Mouse (Mus musculus) G1E (cell line): Measurements from ENCODE around the gene Ebf1.

Source experiments
- CTCF ChIP-seq: IDR thresholded peaks from 2 replicates; pipeline ENCODE4 v1.5.1; 2012; ENCODE audit warnings: low read depth, low read length, inconsistent platforms, mixed read lengths
- GATA1 ChIP-seq: IDR thresholded peaks from 2 replicates; pipeline ENCODE4 v1.6.1; 2012; ENCODE audit warnings: borderline replicate concordance, low read length, inconsistent platforms, mixed read lengths
- TAL1 ChIP-seq: conservative IDR thresholded peaks from 2 replicates; pipeline ENCODE4 v1.6.1; 2012; ENCODE audit warnings: low read depth, low read length, inconsistent platforms, mixed read lengths

- TF ChIP-seq CTCF (no peak), TAL1 (no peak), GATA1 (no peak)
Observed at GRCm38 (mm10) chr11:44741042-44741491, 124.0 kb downstream of the Ebf1 start.
